Mouse (Mus musculus) heart, adult 18-20 months (tissue): Measurements from ENCODE around the gene Med12l. TPM values are rescaled to one million over a fixed set of nuclear protein-coding genes. Genes with fewer than 3 reads are reported as not detected.

Source experiments
- DNase-seq, 2 experiments: peaks; one replicate each; pipeline ENCODE4 v3.0.0; 2021 to 2022; ENCODE audit warnings: mixed read lengths in 1 of 2
- total RNA-seq, 2 experiments: library from RNA; stranded (reverse); gene quantifications; 2 replicates each; pipeline ENCODE4 v1.2.3; 2021

The Med12l gene
- total RNA-seq, 2 experiments from 2014 or later = 6.6 to 8.1 TPM

- DNase-seq = no peak
Observed at GRCm38 (mm10) chr3:59194099-59194498, 188.5 kb downstream of the Med12l start.

- DNase-seq = no peak
Observed at GRCm38 (mm10) chr3:59194938-59195337, 189.3 kb downstream of the Med12l start, which contains the start of gene Gpr87. Gpr87 (minus strand) TSS chr3:59195104.

GRCm38 (mm10) chr3:59197329-59197948 lies 191.8 kb downstream of the Med12l start:
- no peak for DNase-seq

- DNase-seq = no peak
Observed at GRCm38 (mm10) chr3:59203802-59204520, 198.3 kb downstream of the Med12l start.

- DNase-seq = no peak
Observed at GRCm38 (mm10) chr3:59204719-59205503, 199.3 kb downstream of the Med12l start.

- DNase-seq = no peak
Observed at GRCm38 (mm10) chr3:59205941-59206340, 200.3 kb downstream of the Med12l start.

- DNase-seq = peak; percentile 49 to 83
Observed at GRCm38 (mm10) chr3:59208650-59209548, 203.3 kb downstream of the Med12l start.

- no peak for DNase-seq
Observed at GRCm38 (mm10) chr3:59210089-59210488, 204.5 kb downstream of the Med12l start.

- no peak for DNase-seq
Observed at GRCm38 (mm10) chr3:59210727-59211126, 205.1 kb downstream of the Med12l start, which contains the start of gene P2ry13. P2ry13 (minus strand) TSS chr3:59210882.

- DNase-seq = peak in 1 of 2 experiments; percentile 55
Observed at GRCm38 (mm10) chr3:59211784-59212183, 206.2 kb downstream of the Med12l start.

- no peak for DNase-seq
Observed at GRCm38 (mm10) chr3:59212404-59212803, 206.8 kb downstream of the Med12l start.

GRCm38 (mm10) chr3:59217211-59217610 lies 211.6 kb downstream of the Med12l start:
- DNase-seq = no peak

- DNase-seq = no peak
Observed at GRCm38 (mm10) chr3:59219326-59219725, 213.7 kb downstream of the Med12l start.

GRCm38 (mm10) chr3:59222303-59222702 lies 216.7 kb downstream of the Med12l start:
- DNase-seq = no peak

- no peak for DNase-seq
Observed at GRCm38 (mm10) chr3:59225411-59225810, 219.8 kb downstream of the Med12l start.

GRCm38 (mm10) chr3:59227696-59228095 lies 222.1 kb downstream of the Med12l start:
- no peak for DNase-seq

- peak; percentile 67 to 79 for DNase-seq
Observed at GRCm38 (mm10) chr3:59228730-59229551, 223.3 kb downstream of the Med12l start.

- no peak for DNase-seq
Observed at GRCm38 (mm10) chr3:59230912-59231311, 225.3 kb downstream of the Med12l start.

GRCm38 (mm10) chr3:59234878-59235277 lies 229.3 kb downstream of the Med12l start:
- no peak for DNase-seq

GRCm38 (mm10) chr3:59243384-59243783 lies 237.8 kb downstream of the Med12l start:
- peak; percentile 32 to 54 for DNase-seq

GRCm38 (mm10) chr3:59248031-59248430 lies 242.4 kb downstream of the Med12l start:
- no peak for DNase-seq
